Mouse (Mus musculus): ENCODE data around the gene Scai. TPM values are rescaled to one million over a fixed set of nuclear protein-coding genes. Genes with fewer than 3 reads are reported as not detected.

Gene Scai
- 10 to 100 TPM; 53.8 to 58.7 TPM for total RNA-seq (2021)
- long read RNA-seq, experiment 1, partial matches to known transcripts = 1 of 5 reads
- long read RNA-seq, experiment 1, other reads (novel, unspliced or antisense) = 3 of 5 reads
- long read RNA-seq, experiment 2, full-length matches to known transcripts = 2 of 6 reads
- long read RNA-seq, experiment 2, partial matches to known transcripts = 0 of 6 reads
- long read RNA-seq, experiment 2, other reads (novel, unspliced or antisense) = 4 of 6 reads

- Histone ChIP-seq H3K27ac (peak within 1 kb of the TSS; percentile 99), H3K4me3 (peak within 1 kb of the TSS; percentile 87)
- peak; percentile 96 to 99 for DNase-seq (ENCODE audit: low spot score in 2 of 2)
- peak; percentile 94 for TF ChIP-seq CTCF (conservative IDR thresholded peaks at IDR 0.05)
Observed at GRCm38 (mm10) chr2:39190561-39191056, at the start of gene Scai. Scai (minus strand) TSS chr2:39190734.

DNA sequence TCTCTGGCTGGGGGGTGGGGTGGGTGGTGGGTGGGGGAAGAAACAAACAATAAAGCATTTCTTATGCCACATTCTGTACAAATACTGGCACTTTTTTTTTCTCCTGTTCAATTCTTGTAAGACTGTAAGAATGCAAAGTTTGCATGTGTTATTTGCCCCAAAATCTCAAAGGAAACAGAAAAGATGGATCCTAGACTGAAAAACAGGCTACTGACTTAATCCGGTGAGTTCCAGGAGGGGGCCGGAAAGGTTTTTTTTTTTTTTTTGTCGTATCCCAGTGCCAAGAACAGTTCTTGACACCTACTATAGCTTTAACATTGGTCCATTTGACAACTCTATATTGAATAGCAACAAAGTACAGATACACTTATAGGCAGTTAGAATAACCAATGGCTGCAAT lies 36.2 kb upstream of the Scai start:
- TF ChIP-seq CTCF (conservative IDR thresholded peaks at IDR 0.05) = no peak
- H3K4me3 ChIP-seq = peak overlapping the region; percentile 62
- peak overlapping the region; percentile 98; the same call in 1 of the 2 replicates for H3K27ac ChIP-seq
- DNase-seq (ENCODE audit: low spot score in 2 of 2) = no peak

GRCm38 (mm10) chr2:39226019-39226640 lies 35.6 kb upstream of the Scai start, which contains the start of gene Ppp6c:
Ppp6c (minus strand) TSS chr2:39226451.
- peak within 1 kb of the TSS; percentile 98 for H3K27ac ChIP-seq
- TF ChIP-seq CTCF (conservative IDR thresholded peaks at IDR 0.05) = no peak
- peak; percentile 95 to 96 for DNase-seq (ENCODE audit: low spot score in 2 of 2)
- peak within 1 kb of the TSS; percentile 62 for H3K4me3 ChIP-seq

- Histone ChIP-seq H3K27ac (peak overlapping the region; percentile 98), H3K4me3 (peak overlapping the region; percentile 62)
- DNase-seq (ENCODE audit: low spot score in 2 of 2) = peak; percentile 18 to 39
Observed at GRCm38 (mm10) chr2:39225331-39226018, 34.9 kb upstream of the Scai start.

GRCm38 (mm10) chr2:39224621-39225020 lies 34.1 kb upstream of the Scai start:
- no peak for DNase-seq (ENCODE audit: low spot score in 2 of 2)
- 0 out of 2 replicates have a peak, but pooled peaks have one; percentile 13 for TF ChIP-seq CTCF (conservative IDR thresholded peaks at IDR 0.05)
- peak overlapping the region; percentile 62 for H3K4me3 ChIP-seq

DNA sequence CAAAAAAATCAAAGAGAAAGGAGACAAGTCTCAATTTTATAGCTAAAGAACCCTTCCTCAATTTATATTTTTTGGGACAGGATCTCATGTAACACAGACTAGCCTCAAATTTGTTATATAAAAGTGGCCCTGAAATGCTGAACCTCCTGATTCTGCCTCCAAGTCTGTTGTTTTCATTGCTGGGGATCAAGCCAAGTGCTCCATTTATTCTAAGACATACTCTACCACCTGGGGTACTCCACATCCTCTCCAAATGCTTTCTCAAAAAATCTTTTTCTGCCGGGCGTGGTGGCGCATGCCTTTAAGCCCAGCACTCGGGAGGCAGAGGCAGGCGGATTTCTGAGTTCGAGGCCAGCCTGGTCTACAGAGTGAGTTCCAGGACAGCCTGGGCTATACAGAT lies 29.5 kb upstream of the Scai start:
- DNase-seq (ENCODE audit: low spot score in 2 of 2) = no peak
- TF ChIP-seq CTCF (conservative IDR thresholded peaks at IDR 0.05) = no peak
- H3K4me3 ChIP-seq = no peak overlapping the region

More at GRCm38 (mm10) chr2:39224621-39225020, 34.1 kb upstream of the Scai start:
- no peak overlapping the region for H3K27ac ChIP-seq

GRCm38 (mm10) chr2:39219034-39219433 lies 28.5 kb upstream of the Scai start:
- H3K27ac ChIP-seq = no peak overlapping the region
- no peak for DNase-seq (ENCODE audit: low spot score in 2 of 2)
- no peak for TF ChIP-seq CTCF (conservative IDR thresholded peaks at IDR 0.05)

More for the DNA sequence above, 29.5 kb upstream of the Scai start:
- H3K27ac ChIP-seq = no peak overlapping the region

DNA sequence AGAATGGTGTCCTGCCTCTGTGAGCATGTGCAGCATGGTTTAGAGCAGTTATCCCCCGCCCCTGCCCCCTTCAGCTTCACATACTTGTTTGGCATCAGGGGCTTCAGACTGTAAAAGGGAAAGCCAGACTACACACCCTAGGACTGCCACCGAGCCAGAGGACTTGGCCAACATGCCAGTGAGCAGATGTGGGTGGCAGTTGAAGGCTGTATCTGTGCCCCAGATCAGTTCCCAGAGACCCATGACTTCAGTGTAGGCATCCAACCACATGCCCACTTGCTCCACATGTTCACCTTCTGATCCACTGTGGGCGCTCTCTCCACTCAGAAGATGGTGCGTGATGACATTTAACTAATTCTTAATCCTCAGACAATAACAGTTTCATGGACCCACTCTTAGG lies 26.6 kb upstream of the Scai start:
- no peak overlapping the region for H3K27ac ChIP-seq
- no peak for DNase-seq (ENCODE audit: low spot score in 2 of 2)
- H3K4me3 ChIP-seq = no peak overlapping the region
- no peak for TF ChIP-seq CTCF (conservative IDR thresholded peaks at IDR 0.05)

More at GRCm38 (mm10) chr2:39219034-39219433, 28.5 kb upstream of the Scai start:
- no peak overlapping the region for H3K4me3 ChIP-seq

DNA sequence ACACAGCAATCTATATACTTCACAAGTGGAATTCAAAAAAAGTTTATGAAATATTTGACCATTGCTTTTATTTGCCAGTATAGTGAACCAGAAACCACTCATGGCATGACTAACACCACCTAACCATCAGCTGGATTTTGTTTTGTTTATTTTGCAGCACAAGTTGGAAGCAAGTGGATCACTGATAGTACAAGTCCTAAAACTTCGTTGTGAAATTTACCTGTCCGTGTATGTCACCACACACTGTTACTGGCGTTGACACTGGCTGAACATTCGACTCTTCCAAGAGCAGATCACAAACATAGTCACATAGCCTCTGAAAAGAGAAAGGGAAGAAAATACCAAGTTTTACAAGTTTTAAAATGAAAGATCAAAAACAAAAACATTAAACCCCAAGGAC lies 20.2 kb upstream of the Scai start:
- DNase-seq (ENCODE audit: low spot score in 2 of 2) = no peak
- H3K4me3 ChIP-seq = no peak overlapping the region
- no peak for TF ChIP-seq CTCF (conservative IDR thresholded peaks at IDR 0.05)
- no peak overlapping the region for H3K27ac ChIP-seq

DNA sequence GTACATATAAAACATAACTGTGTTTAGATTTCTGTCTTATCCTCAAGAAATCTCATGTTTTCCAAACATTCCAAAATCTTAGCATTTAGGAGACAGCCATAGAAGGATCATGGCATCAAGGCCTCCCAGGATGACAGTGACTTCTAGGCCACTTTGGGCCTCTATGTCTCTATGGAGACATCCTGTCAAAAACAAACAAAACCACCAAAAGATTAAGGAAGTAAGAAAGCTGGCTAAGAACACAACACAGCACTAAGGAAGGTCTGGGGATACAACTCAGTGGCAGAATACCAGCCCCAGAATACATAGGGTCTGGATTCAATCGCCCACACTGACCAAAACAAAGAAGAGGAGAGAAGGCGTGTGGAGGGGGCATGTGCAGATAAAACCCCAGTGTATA lies 12.8 kb upstream of the Scai start:
- Histone ChIP-seq H3K27ac (no peak overlapping the region), H3K4me3 (no peak overlapping the region)
- no peak for TF ChIP-seq CTCF (conservative IDR thresholded peaks at IDR 0.05)
- no peak for DNase-seq (ENCODE audit: low spot score in 2 of 2)

DNA sequence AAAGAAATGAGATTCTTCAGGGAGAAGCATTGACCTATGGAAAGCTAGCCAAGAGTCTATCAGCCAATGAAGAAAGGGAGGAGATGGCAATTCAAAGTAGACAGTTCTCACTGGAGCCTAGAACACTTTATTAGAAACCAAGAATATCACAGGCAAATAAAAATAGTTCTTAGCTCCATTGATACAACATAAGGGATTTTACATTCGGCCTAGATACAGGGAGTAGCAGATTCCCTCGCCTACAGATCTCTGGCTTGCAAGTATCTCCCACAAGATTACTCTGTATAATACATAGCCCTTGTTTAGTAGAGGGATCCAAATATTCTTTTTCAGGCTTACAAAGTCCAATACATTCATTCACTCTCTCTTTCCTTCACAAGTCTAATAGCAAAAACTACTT lies 4.3 kb upstream of the Scai start:
- no peak overlapping the region for H3K4me3 ChIP-seq
- no peak overlapping the region for H3K27ac ChIP-seq
- TF ChIP-seq CTCF (conservative IDR thresholded peaks at IDR 0.05) = no peak
- DNase-seq (ENCODE audit: low spot score in 2 of 2) = peak in 1 of 2 experiments; percentile 13

DNA sequence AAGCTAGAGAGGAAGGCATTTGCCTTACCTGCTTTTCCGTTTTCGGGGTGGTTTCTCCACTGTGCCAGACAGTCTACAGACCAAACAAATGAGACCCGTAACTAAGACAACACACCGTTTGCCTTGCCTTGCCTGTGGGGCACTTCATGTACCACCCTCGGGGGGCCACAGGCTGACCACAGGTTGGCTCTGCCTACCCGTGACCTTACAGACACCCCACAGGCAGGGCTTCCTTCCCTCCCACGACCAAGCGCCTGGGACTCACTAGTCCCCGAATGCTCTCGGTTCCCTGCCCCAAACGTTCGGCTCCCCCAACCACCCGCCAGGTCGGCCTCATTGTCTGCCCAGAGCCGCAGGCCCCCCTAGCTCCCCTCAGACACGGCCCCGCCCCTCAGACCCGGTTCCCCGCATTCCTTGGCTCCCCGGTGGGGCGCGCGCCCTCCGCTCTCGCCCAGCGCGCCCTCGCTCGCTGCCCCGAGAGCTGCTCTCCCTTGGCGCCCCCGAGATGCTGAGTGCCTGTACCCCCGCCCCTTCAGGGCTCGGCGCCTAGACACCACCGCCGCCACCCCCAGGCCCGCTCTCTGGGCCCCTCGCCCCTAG lies 473 bp downstream of the Scai start:
- Histone ChIP-seq H3K27ac (peak overlapping the region; percentile 99), H3K4me3 (peak overlapping the region; percentile 87)
- peak in 1 of 2 experiments; percentile 10 for DNase-seq (ENCODE audit: low spot score in 2 of 2)
- TF ChIP-seq CTCF (conservative IDR thresholded peaks at IDR 0.05) = no peak

GRCm38 (mm10) chr2:39185942-39186341 lies 4.6 kb downstream of the Scai start:
- Histone ChIP-seq H3K4me3 (no peak overlapping the region), H3K27ac (no peak overlapping the region)
- no peak for DNase-seq (ENCODE audit: low spot score in 2 of 2)
- peak; percentile 31 for TF ChIP-seq CTCF (conservative IDR thresholded peaks at IDR 0.05)

Data from layer of hippocampus, adult 2 months (tissue).